Mouse (Mus musculus) cortical plate, adult 2 months (tissue): Measurements from ENCODE around the gene 2610528A11Rik.

ENCODE experiments used
- CTCF ChIP-seq: fragments of 200-500 bp; IDR thresholded peaks from 2 replicates; pipeline ENCODE4 v1.5.1; 2011; ENCODE audit warnings: mild to moderate bottlenecking, control low read depth, low read length; ENCODE audit not compliant: insufficient read depth; ENCODE audit errors: extremely low read depth
- POLR2A ChIP-seq: fragments of 200-500 bp; IDR thresholded peaks from 2 replicates; pipeline ENCODE4 v1.6.1; 2011; ENCODE audit warnings: mild to moderate bottlenecking, low read length, control low read depth; ENCODE audit not compliant: insufficient read depth; ENCODE audit errors: extremely low read depth

GRCm38 (mm10) chr14:37102484-37102883 lies 11.3 kb downstream of the 2610528A11Rik start:
- no peak for TF ChIP-seq CTCF
- no peak for TF ChIP-seq POLR2A
